Mouse (Mus musculus): ENCODE measurements around the gene Prr13.

DNA sequence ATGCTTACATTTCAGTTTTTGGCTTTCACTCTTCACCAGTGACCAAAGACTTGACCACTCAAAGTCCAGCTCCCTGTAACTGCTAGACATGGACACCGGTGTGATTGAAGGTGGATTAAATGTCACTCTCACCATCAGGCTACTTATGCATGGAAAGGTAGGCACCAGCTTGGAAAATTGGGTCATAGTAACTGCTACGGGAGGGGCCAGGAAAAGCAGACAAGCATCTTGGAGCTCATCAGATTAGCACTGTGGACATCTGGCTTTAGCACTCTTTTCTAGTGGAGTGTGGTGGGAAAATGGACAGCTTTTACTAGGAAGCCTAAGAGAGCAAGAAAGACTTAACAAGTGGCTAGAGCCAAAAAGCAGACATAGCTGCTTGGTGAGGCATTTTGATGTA is 14.4 kb downstream of the Prr13 start:
- TF ChIP-seq POLR2A (IDR thresholded peaks at IDR 0.05; ENCODE audit: insufficient read depth, low read depth, low read length), result no peak
- no peak for TF ChIP-seq EP300 (IDR thresholded peaks at IDR 0.05; ENCODE audit: insufficient read depth, low read depth, low read length)
- no peak for TF ChIP-seq CTCF (IDR thresholded peaks at IDR 0.05)
